Mouse (Mus musculus): Measurements from ENCODE around the gene U2af1l4. TPM values are rescaled to one million over a fixed set of nuclear protein-coding genes. Genes with fewer than 3 reads are reported as not detected.

Gene U2af1l4
- polyA plus RNA-seq, 1 experiment: 73.9 TPM

DNA sequence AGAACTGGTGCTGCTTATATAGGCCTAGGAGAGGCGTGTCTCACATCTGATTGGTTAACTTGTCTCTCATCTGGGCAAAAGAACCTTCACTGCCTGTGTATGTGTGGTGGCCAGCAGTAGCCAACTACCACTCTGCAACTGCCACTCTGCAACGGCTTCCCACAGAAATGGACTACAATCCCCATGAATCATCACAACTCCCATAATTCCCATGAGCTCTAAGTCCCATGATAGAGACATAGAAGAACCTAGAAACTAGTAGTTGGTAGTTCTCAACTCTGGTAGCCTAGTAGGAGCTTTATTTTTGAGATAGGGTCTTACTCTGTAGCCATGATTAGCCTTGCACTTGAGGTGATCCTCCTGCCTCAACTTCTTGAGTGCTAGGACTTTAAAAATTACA is 13.2 kb upstream of the U2af1l4 start:
- Histone ChIP-seq H3K9ac (ENCODE audit: low read depth, poor library complexity, severe bottlenecking) (no peak overlapping the region), H3K36me3 (ENCODE audit: control insufficient read depth, insufficient read depth, low read length, poor library complexity, severe bottlenecking) (no peaks in the 10 kb centered on the region; the same call in none of the 2 replicates), H3K27me3 (ENCODE audit: control insufficient read depth, insufficient read depth, low read length, poor library complexity, severe bottlenecking) (no peaks in the 10 kb centered on the region), H3K4me3 (ENCODE audit: low read depth, low read length) (no peak overlapping the region), H3K9me3 (replicated peaks; ENCODE audit: control insufficient read depth, insufficient read depth, low read length, poor library complexity, severe bottlenecking) (no peaks in the 10 kb centered on the region), H3K4me1 (ENCODE audit: control insufficient read depth, insufficient read depth, low read length) (no peaks in the 10 kb centered on the region), H3K27ac (ENCODE audit: insufficient read depth, low read length) (no peak overlapping the region)
- TF ChIP-seq POLR2A (IDR thresholded peaks at IDR 0.05; ENCODE audit: insufficient read depth, low read length) (no peak), EP300 (IDR thresholded peaks at IDR 0.05; ENCODE audit: insufficient read depth, low read depth, low read length) (no peak), CTCF (IDR thresholded peaks at IDR 0.05; ENCODE audit: low read depth, low read length) (no peak)

DNA sequence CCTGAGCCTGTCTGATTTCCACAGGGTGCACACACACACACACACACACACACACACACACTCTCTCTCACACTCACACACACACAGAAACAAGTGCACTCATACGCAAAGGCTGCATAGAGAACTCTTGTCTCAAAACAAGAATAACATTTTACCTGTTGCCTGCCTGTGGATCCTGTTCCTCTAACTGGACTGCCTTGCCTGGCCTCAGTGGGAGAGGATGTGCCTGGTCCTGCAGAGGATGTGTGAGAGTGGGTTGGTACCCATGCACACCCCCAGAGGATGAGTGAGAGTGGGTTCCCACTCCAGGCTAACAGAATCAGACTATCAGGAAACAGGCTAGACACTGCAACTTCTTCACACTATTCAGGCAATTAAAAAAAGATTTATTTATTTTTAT is 12.5 kb upstream of the U2af1l4 start:
- Histone ChIP-seq H3K36me3 (ENCODE audit: control insufficient read depth, insufficient read depth, low read length, poor library complexity, severe bottlenecking) (peaks cover 7% of the 10 kb centered on the region), H3K4me1 (ENCODE audit: control insufficient read depth, insufficient read depth, low read length) (no peaks in the 10 kb centered on the region), H3K9me3 (replicated peaks; ENCODE audit: control insufficient read depth, insufficient read depth, low read length, poor library complexity, severe bottlenecking) (no peaks in the 10 kb centered on the region), H3K27ac (ENCODE audit: insufficient read depth, low read length) (no peak overlapping the region), H3K4me3 (ENCODE audit: low read depth, low read length) (no peak overlapping the region), H3K9ac (ENCODE audit: low read depth, poor library complexity, severe bottlenecking) (no peak overlapping the region), H3K27me3 (ENCODE audit: control insufficient read depth, insufficient read depth, low read length, poor library complexity, severe bottlenecking) (no peaks in the 10 kb centered on the region)
- TF ChIP-seq CTCF (IDR thresholded peaks at IDR 0.05; ENCODE audit: low read depth, low read length) (no peak), EP300 (IDR thresholded peaks at IDR 0.05; ENCODE audit: insufficient read depth, low read depth, low read length) (no peak), POLR2A (IDR thresholded peaks at IDR 0.05; ENCODE audit: insufficient read depth, low read length) (no peak)

DNA sequence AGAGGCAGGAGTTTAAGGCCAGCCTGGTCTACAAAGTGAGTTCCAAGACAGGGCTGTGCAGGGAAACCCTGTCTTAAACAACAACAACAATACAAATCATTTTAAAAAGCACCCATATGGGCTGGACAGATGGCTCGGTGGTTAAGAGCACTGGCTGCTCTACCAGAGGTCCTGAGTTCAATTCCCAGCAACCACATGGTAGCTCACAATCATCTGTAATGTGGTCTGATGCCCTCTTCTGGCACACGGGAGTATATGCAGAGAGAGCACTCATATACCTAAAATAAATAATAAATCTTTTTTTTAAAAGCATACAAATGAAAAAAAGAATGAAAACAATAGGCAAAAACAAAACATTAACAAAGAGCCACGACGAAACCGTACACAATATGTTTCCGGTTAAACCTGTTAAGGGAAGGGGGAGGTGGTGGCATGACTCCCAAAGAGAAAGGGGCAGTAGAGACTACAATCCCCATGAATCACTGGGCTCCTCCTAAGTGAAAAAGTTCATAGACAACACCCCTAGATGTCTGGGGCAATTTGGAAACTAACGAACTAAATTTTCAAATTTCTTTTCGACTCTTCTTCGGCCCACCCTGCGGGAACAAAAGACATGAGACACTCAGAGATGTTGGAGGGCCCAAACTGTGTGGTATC is 11.5 kb upstream of the U2af1l4 start:
- Histone ChIP-seq H3K27me3 (ENCODE audit: control insufficient read depth, insufficient read depth, low read length, poor library complexity, severe bottlenecking) (no peaks in the 10 kb centered on the region), H3K4me3 (ENCODE audit: low read depth, low read length) (peak overlapping the region; percentile 94), H3K9ac (ENCODE audit: low read depth, poor library complexity, severe bottlenecking) (peak overlapping the region; percentile 60), H3K36me3 (ENCODE audit: control insufficient read depth, insufficient read depth, low read length, poor library complexity, severe bottlenecking) (peaks cover 12% of the 10 kb centered on the region), H3K9me3 (replicated peaks; ENCODE audit: control insufficient read depth, insufficient read depth, low read length, poor library complexity, severe bottlenecking) (no peaks in the 10 kb centered on the region), H3K4me1 (ENCODE audit: control insufficient read depth, insufficient read depth, low read length) (no peaks in the 10 kb centered on the region), H3K27ac (ENCODE audit: insufficient read depth, low read length) (peak overlapping the region; percentile 90)
- no peak for TF ChIP-seq CTCF (IDR thresholded peaks at IDR 0.05; ENCODE audit: low read depth, low read length)

DNA sequence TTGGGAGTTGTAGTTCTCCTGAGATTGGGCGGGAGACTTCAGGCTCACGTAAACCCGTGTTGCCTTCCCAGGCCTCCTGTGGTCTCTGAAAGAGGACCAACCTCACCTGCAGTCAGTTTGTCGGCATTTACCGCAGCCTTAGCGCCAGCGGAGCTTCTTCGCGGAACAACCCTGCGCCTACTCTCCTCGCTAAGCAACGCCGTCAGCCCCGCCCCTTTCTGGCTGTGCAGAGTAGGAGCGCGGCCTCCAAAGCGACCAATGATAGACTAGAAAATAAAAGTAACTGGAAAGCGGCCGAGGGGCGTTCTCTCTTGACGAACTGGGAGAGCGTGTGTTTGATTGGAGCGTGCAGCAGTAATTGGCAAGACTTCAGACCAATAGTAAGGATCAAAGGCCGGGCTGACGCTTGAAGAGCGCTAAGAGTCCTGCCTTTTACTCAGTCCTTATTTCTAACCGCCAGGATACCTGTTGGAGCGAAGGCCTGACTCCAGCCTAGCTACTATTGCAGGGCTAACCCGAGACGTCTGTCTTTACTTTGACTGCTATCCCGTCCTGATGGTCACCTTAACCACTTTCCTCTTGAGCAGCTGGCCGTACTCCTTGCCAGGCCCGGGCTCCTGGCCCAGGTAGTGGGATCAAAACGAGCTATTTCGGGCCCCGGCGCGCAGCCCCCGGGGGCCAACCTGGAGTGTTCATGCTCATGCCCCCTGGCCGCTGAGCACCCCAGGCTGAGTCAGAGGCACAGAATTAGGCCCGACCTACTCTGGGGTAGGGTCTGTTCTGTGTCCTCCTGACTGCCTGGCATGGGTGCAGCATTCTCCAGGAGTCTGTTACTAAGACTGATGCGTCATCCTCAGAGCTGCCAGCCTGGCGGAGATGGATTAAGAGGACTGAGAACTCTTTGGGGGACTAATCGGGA is 10.7 kb upstream of the U2af1l4 start, which contains the start of the genes Hspb6 and Proser3:
TSS of gene Hspb6 (plus strand) at position 77 of the 919 bp plus-strand sequence.
TSS of gene Proser3 (minus strand) at position 198 of the 919 bp plus-strand sequence.
- TF ChIP-seq EP300 (IDR thresholded peaks at IDR 0.05; ENCODE audit: insufficient read depth, low read depth, low read length): no peak
- TF ChIP-seq CTCF (IDR thresholded peaks at IDR 0.05; ENCODE audit: low read depth, low read length): no peak
- TF ChIP-seq POLR2A (IDR thresholded peaks at IDR 0.05; ENCODE audit: insufficient read depth, low read length): peak; percentile 99
- peak within 1 kb of the TSS; percentile 82 for H3K9ac ChIP-seq (ENCODE audit: low read depth, poor library complexity, severe bottlenecking)
- H3K9me3 ChIP-seq (replicated peaks; ENCODE audit: control insufficient read depth, insufficient read depth, low read length, poor library complexity, severe bottlenecking): no peaks in the 10 kb centered on the region
- H3K36me3 ChIP-seq (ENCODE audit: control insufficient read depth, insufficient read depth, low read length, poor library complexity, severe bottlenecking): peaks cover 16% of the 10 kb centered on the region
- H3K27me3 ChIP-seq (ENCODE audit: control insufficient read depth, insufficient read depth, low read length, poor library complexity, severe bottlenecking): no peaks in the 10 kb centered on the region
- peak within 1 kb of the TSS; percentile 94 for H3K4me3 ChIP-seq (ENCODE audit: low read depth, low read length)
- no peaks in the 10 kb centered on the region for H3K4me1 ChIP-seq (ENCODE audit: control insufficient read depth, insufficient read depth, low read length)
- peak within 1 kb of the TSS; percentile 90 for H3K27ac ChIP-seq (ENCODE audit: insufficient read depth, low read length)

DNA sequence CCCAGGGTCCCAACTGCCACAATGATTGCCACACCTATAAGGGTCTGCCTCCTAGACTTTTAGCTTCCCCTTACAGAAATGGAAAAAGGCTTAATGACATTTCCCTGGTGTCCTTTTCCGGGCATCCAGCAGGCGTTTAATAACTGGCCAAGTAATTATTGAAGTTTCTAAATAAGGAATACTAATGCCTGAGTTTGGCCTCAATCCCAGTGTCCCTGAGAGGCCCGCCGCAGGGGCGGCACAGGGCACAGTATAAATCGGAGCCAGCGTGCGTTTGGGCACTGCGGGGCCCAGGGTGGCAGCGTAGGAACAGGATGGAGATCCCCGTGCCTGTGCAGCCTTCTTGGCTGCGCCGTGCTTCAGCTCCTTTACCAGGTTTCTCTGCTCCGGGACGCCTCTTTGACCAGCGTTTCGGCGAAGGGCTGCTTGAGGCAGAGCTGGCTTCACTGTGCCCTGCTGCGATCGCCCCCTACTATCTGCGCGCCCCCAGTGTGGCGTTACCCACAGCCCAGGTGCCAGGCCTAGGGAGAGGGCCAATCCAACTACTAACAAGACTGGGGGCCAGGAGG is 10.0 kb upstream of the U2af1l4 start:
- Histone ChIP-seq H3K36me3 (ENCODE audit: control insufficient read depth, insufficient read depth, low read length, poor library complexity, severe bottlenecking) (peaks cover 16% of the 10 kb centered on the region), H3K4me1 (ENCODE audit: control insufficient read depth, insufficient read depth, low read length) (peaks cover 2% of the 10 kb centered on the region), H3K27me3 (ENCODE audit: control insufficient read depth, insufficient read depth, low read length, poor library complexity, severe bottlenecking) (no peaks in the 10 kb centered on the region), H3K27ac (ENCODE audit: insufficient read depth, low read length) (no peak overlapping the region), H3K9ac (ENCODE audit: low read depth, poor library complexity, severe bottlenecking) (peak overlapping the region; percentile 82), H3K4me3 (ENCODE audit: low read depth, low read length) (peak overlapping the region; percentile 84), H3K9me3 (replicated peaks; ENCODE audit: control insufficient read depth, insufficient read depth, low read length, poor library complexity, severe bottlenecking) (no peaks in the 10 kb centered on the region)
- no peak for TF ChIP-seq POLR2A (IDR thresholded peaks at IDR 0.05; ENCODE audit: insufficient read depth, low read length)
- no peak for TF ChIP-seq CTCF (IDR thresholded peaks at IDR 0.05; ENCODE audit: low read depth, low read length)
- no peak for TF ChIP-seq EP300 (IDR thresholded peaks at IDR 0.05; ENCODE audit: insufficient read depth, low read depth, low read length)

Measured in ES-Bruce4 (cell line).